Mouse (Mus musculus) lung, postnatal 14 days (tissue): ENCODE results near the gene Hivep2.

ENCODE experiments used
- DNase-seq: peaks from one replicate; pipeline ENCODE4 v3.0.0; 2021

The Hivep2 gene

DNA sequence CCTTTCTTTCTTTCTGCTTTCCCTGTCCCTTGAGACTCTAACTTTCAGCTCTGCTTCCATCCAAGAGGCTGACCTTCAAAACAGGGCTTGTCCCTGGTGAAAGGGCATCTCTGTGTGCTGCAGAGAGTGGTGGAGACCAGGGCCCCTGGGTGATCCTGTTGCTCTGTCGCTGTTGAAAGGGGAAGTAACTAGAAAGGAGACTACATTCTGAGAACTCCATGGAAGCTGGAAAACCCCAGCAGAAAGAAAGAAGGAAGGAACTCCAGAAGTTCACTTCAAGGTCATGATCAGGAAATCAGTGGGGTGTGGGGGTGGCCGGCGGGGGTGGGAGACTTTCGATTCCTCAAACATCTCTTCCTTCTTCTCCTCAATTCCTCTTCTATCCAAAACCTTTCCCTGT lies 208.2 kb downstream of the Hivep2 start:
- DNase-seq, result no peak

DNA sequence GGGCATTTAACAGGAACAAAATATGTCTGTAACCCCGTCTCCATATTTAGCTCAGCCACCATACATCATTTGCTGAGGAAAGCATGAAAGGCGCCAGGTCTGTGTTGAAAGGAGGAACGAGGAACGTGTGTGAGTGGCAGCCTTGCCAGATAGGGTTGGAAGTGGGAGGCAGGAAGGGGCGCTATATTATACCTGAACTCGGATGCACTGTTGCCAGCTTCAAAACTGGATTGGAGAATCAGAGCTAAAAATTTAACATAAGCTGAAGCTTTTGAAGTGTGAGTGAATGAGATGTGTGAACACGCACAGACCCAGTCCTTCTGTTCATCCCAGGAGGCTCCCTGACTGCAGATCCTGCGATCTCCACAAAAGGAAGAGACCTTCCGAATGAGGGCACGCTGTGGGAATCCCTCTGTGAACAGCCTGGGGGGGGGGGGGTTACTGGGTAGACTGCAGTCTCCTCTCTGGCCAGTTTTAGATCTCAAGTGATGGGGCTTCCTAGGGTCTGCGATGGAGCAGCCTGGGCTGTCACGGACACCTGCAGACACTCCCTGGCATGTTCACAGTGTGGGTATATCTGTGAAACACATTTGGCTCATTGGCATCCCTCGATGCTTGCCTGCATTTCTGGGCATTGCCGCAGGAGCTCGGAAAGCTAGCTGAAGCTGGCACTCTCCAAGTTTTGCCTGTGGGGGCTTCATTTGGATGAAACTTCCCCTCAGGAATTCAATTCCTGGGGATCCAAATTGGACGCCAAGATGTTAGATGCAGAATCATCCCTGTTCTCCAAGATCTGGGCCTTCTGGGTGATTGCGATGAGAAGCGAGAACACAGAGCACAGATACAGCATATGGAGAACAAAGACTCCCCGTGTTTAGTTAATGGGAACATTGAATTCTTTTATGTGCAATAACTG lies 213.8 kb downstream of the Hivep2 start:
- DNase-seq, result no peak

DNA sequence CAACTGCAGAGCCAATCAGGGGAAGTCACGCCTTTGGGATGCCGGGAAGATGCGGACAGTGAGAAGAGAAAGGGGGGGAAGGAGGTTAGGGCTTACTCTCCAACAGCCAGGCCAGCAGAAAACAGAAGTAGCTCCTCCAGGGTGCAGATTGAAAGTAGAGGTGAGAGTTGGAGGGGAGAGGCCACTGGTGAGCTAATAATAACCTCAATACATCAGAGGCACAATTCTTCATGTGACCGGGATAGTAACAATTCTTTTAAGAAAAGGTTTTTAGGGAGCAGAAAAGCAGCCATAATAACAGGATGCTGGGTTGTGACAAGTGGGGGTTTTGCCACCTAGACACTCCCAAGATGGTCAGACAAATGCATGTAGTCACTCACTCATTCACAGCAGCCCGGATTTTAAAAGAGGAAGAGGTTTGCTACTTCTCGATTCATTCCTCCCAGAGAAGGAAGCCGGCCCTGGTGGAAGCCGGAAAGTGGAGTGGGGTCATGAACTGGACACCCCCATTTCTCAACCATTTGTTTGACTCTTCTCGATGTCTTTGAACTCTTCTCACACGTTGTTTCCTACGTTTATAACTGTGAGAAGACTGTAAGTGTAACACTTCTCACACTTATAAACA lies 220.6 kb downstream of the Hivep2 start:
- no peak for DNase-seq

- DNase-seq, result no peak
These were observed 223.2 kb downstream of the Hivep2 start for GRCm38 (mm10) chr10:14189050-14189449.

DNA sequence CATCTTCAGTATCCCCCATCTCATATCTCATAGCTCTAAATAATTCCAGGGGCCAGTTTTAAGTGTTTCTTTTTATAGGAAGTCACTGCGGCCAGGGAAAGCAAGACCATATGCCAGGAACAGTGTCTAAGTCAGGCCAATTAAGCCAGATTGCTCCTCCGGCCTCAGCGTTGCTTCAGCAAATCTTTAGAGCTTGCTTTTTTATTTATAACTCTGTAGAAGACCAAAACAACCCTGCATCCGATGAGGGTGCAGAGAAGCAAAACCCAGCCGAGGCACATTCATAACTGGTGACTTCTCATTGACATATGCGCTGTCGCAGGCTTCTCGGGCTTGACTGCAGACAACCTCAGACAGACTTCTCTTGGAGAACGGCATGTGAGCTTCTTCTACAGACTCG lies 225.3 kb downstream of the Hivep2 start:
- DNase-seq, result no peak

GRCm38 (mm10) chr10:14192156-14192555 lies 226.3 kb downstream of the Hivep2 start:
- no peak for DNase-seq

DNA sequence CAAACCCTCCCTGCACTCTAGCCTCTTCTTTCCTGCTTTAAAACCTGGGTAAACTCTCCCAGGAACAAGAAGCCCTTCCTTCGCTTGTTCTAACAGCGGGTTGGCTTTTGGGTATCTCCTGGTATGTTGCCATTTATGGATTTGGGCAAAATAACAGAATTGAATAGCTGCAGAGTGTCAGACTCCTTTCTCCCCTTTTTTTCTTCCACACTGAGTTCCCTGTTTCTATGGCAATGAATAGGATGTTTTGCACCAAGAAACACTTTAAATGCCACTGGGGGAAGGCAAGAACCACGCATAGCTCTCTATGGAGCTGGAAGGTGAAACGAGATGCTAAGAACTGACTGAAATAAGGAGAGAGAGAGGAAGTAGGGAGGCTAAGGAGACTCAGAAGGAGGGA lies 227.8 kb downstream of the Hivep2 start:
- no peak for DNase-seq

DNA sequence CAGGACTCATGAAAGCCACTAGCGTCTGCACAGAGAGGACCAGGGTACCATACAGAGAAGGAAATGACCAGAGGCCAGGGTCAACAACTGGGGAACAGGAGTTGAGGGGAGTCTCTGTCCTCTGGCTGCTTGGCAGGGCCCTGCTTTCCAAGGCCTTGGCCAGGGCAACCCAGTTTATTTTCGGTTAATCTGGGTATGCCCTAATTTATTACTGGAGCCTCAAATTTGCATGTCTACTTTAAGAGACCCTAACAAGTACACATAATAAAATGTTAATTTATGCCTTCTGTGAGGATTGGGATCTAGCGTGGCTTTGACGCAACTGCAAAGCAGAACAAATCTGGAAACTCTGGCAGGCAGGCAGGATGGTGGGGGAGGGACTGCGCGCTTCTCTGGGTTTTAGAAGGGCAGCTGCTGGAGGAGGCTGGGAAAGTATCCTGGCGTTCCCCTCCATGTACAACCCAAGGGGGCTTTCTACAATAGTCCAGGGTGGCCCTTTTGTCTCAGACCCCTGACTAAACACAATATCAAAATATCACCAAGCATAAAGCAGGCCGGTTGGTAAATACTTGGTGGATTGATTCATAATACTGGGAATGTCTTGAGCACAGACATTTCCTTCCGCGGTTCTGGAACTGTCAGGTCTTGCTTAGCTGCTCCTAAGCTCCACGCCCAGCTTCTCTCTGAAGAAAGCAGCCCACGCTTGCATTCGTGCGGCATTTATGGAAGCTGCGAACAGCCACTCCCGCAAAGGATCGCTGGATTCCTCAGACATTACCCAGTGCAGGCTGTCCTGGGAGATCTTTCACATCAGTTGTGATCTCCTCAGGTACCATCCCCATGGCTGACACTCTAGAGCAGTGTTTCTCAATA lies 230.1 kb downstream of the Hivep2 start:
- no peak for DNase-seq

- DNase-seq, result no peak
These were observed 230.9 kb downstream of the Hivep2 start for GRCm38 (mm10) chr10:14196785-14197184.

GRCm38 (mm10) chr10:14197261-14197660 lies 231.4 kb downstream of the Hivep2 start:
- no peak for DNase-seq

DNA sequence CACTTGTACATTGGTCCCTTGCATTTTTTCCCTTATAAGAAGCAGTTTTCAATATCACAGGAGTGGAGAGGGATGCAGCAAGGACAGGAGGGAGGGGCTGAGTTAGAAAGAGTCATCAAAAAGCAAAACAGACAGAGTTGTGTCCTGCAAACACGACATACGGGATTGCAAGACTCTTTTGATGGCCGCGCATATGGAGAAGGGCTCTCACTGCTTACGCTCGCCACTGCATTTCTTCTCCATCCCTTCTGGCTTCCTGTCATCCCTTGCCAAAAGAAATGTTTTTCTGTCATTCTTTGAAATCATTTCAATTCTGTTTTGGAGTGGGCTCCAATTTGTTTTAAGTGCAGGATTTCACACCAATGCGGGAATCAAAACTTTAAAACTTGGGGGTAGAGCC lies 233.5 kb downstream of the Hivep2 start:
- no peak for DNase-seq

- peak; percentile 73 for DNase-seq
These were observed 234.4 kb downstream of the Hivep2 start for GRCm38 (mm10) chr10:14200310-14200709.
